Mouse (Mus musculus) brain, embryonic 14.5 days (tissue): ENCODE data around the gene Gm20721.

Experiments used
- CTCF ChIP-seq: fragments of 200-500 bp; IDR thresholded peaks from 2 replicates; pipeline ENCODE4 v1.5.1; 2012; ENCODE audit warnings: inconsistent platforms, mild to moderate bottlenecking, moderate library complexity, borderline replicate concordance; ENCODE audit not compliant: insufficient read depth, insufficient read length; ENCODE audit errors: extremely low read depth
- POLR2A ChIP-seq: fragments of 200-500 bp; IDR thresholded peaks from 2 replicates; pipeline ENCODE4 v1.6.1; 2012; ENCODE audit warnings: mild to moderate bottlenecking, inconsistent platforms, borderline replicate concordance; ENCODE audit not compliant: poor library complexity, insufficient read depth, insufficient read length, severe bottlenecking; ENCODE audit errors: extremely low read depth

- TF ChIP-seq POLR2A (no peak), CTCF (no peak)
These were observed 55.4 kb downstream of the Gm20721 start for GRCm38 (mm10) chr2:174291029-174291661.
